Mouse (Mus musculus) midbrain, embryonic 11.5 days (tissue): Measurements from ENCODE around the gene Chst14. TPM values are rescaled to one million over a fixed set of nuclear protein-coding genes. Genes with fewer than 3 reads are reported as not detected.
A peak's percentile ranks its signal among the peaks of the same experiment; 100 is the strongest.

ENCODE experiments used
- ATAC-seq: fragments of 200-750 bp; cut with Nextera tagmentation; 2 replicates; pipeline ENCODE4 v1.8.0; 2017; ENCODE audit warnings: moderate TSS enrichment, moderate library complexity; ENCODE audit not compliant: low FRiP score
- DNase-seq: peaks from one replicate; pipeline ENCODE4 v3.0.0; 2015; ENCODE audit warnings: low spot score; ENCODE audit errors: missing footprints
- H3K27ac ChIP-seq: fragments of 300-500 bp; sonication (generic); 2 replicates; pipeline ENCODE4 v1.5.1; 2014; ENCODE audit warnings: low read depth, low read length
- H3K27me3 ChIP-seq: fragments of 300-500 bp; sonication (generic); 2 replicates; pipeline ENCODE4 v1.6.1; 2014; ENCODE audit warnings: mild to moderate bottlenecking, low read length, moderate library complexity, mixed read lengths; ENCODE audit not compliant: control insufficient read depth, insufficient read depth
- H3K36me3 ChIP-seq: fragments of 300-500 bp; sonication (generic); 2 replicates; pipeline ENCODE4 v1.6.1; 2014; ENCODE audit warnings: mild to moderate bottlenecking, low read length, moderate library complexity, mixed read lengths; ENCODE audit not compliant: control insufficient read depth, insufficient read depth
- H3K4me1 ChIP-seq: fragments of 300-500 bp; sonication (generic); 2 replicates; pipeline ENCODE4 v1.6.1; 2014; ENCODE audit warnings: low read length; ENCODE audit not compliant: control insufficient read depth, insufficient read depth
- H3K4me2 ChIP-seq: fragments of 300-500 bp; sonication (generic); 2 replicates; pipeline ENCODE4 v1.6.1; 2014; ENCODE audit warnings: mild to moderate bottlenecking, moderate library complexity
- H3K4me3 ChIP-seq: fragments of 300-500 bp; sonication (generic); 2 replicates; pipeline ENCODE4 v1.5.1; 2014; ENCODE audit warnings: low read depth, low read length
- H3K9ac ChIP-seq: fragments of 300-500 bp; sonication (generic); 2 replicates; pipeline ENCODE4 v1.6.1; 2014; ENCODE audit warnings: low read length
- H3K9me3 ChIP-seq: fragments of 300-500 bp; sonication (generic); 2 replicates; pipeline ENCODE4 v1.6.1; 2016; ENCODE audit warnings: low read length; ENCODE audit not compliant: control insufficient read depth
- WGBS: fragments of 180-500 bp; shearing (Covaris S2); extraction: QIAGEN DNeasy Blood & Tissue Kit; methylation state at CpG from one replicate; pipeline ENCODE4 v1.1.7; 2014; 5-methylcytosine and 5-hydroxymethylcytosine counted together
- polyA plus RNA-seq: library from polyadenylated mRNA; unstranded; fragments of >200 nt; fragmentation: Nextera tagmentation; extraction: Ambion mirVana; gene quantifications from 2 replicates; pipeline ENCODE4 v1.2.1, GENCODE M21; 2014

Chst14 gene
- polyA plus RNA-seq, 1 experiment from 2014 or later = 17.3 TPM

DNA sequence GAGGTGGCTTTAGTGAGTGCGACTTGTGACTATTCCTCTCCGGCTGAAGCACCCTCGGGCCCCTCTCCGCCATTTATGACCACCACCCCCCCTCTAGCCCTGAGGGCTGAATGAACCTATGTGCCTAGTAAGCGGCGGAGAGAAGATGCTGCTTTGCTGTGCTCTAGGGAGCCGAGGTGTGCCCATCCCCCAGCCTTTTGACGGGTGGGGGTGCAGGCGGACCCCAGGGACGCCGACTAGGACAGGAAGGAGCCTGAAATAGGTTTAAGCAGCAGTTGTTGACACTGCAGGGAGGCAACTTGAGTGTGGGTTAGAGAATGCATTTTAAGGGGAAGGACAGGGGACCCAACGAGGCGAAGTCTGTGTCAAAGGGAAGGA, 29.4 kb upstream of the Chst14 start:
- Histone ChIP-seq H3K9me3 (no peaks in the 10 kb centered on the region), H3K4me2 (peak overlapping the region; percentile 63), H3K27me3 (peaks cover 59% of the 10 kb centered on the region), H3K27ac (no peak overlapping the region), H3K4me1 (peaks cover 29% of the 10 kb centered on the region), H3K9ac (peak overlapping the region; percentile 38; the same call in 1 of the 2 replicates), H3K4me3 (peak overlapping the region; percentile 35), H3K36me3 (no peaks in the 10 kb centered on the region)
- ATAC-seq (no peak), DNase-seq (peak; percentile 90)
- WGBS = under 1% methylated on average over 13 of the region's 13 CpGs

GRCm38 (mm10) chr2:118897392-118897791, 28.9 kb upstream of the Chst14 start:
- no peak for ATAC-seq
- H3K27ac ChIP-seq = no peak overlapping the region

GRCm38 (mm10) chr2:118897808-118898207, 28.5 kb upstream of the Chst14 start:
- no peak overlapping the region for H3K27ac ChIP-seq
- peaks cover 59% of the 10 kb centered on the region for H3K27me3 ChIP-seq
- 0% methylated on average over 11 of the region's 11 CpGs for WGBS
- no peaks in the 10 kb centered on the region for H3K9me3 ChIP-seq
- no peak for DNase-seq
- H3K4me1 ChIP-seq = peaks cover 31% of the 10 kb centered on the region
- peak overlapping the region; percentile 12; the same call in 1 of the 2 replicates for H3K9ac ChIP-seq
- no peaks in the 10 kb centered on the region for H3K36me3 ChIP-seq
- no peak overlapping the region for H3K4me3 ChIP-seq
- no peak overlapping the region for H3K4me2 ChIP-seq
- no peak for ATAC-seq

More at GRCm38 (mm10) chr2:118897392-118897791, 28.9 kb upstream of the Chst14 start:
- H3K9ac ChIP-seq = no peak overlapping the region
- 1% methylated on average over 7 of the region's 7 CpGs for WGBS
- H3K4me2 ChIP-seq = 0 out of 2 replicates have a peak overlapping the region, but pooled peaks have one; percentile 63
- DNase-seq = peak; percentile 93
- H3K27me3 ChIP-seq = peaks cover 59% of the 10 kb centered on the region
- H3K4me3 ChIP-seq = no peak overlapping the region; the same call in 1 of the 2 replicates
- H3K36me3 ChIP-seq = no peaks in the 10 kb centered on the region
- peaks cover 29% of the 10 kb centered on the region for H3K4me1 ChIP-seq
- H3K9me3 ChIP-seq = no peaks in the 10 kb centered on the region

- DNase-seq (peak; percentile 90), ATAC-seq (no peak)
- 2% methylated on average over 4 of the region's 4 CpGs for WGBS
- H3K9me3 ChIP-seq = no peaks in the 10 kb centered on the region
- no peaks in the 10 kb centered on the region for H3K36me3 ChIP-seq
- H3K4me1 ChIP-seq = peaks cover 38% of the 10 kb centered on the region
- H3K27me3 ChIP-seq = peaks cover 59% of the 10 kb centered on the region
- H3K4me3 ChIP-seq = no peak overlapping the region
- H3K4me2 ChIP-seq = no peak overlapping the region
- no peak overlapping the region for H3K27ac ChIP-seq
- no peak overlapping the region for H3K9ac ChIP-seq
Measured at GRCm38 (mm10) chr2:118898771-118899170, 27.5 kb upstream of the Chst14 start.

- ATAC-seq = no peak
- 12% methylated on average over 7 of the region's 7 CpGs for WGBS
- H3K4me3 ChIP-seq = no peak overlapping the region
- peak; percentile 88 for DNase-seq
- no peak overlapping the region for H3K9ac ChIP-seq
- H3K4me2 ChIP-seq = no peak overlapping the region
- no peak overlapping the region for H3K27ac ChIP-seq
- peaks cover 38% of the 10 kb centered on the region for H3K4me1 ChIP-seq
- H3K27me3 ChIP-seq = peaks cover 59% of the 10 kb centered on the region
- no peaks in the 10 kb centered on the region for H3K36me3 ChIP-seq
- H3K9me3 ChIP-seq = no peaks in the 10 kb centered on the region
Measured at GRCm38 (mm10) chr2:118899306-118899705, 27.0 kb upstream of the Chst14 start.

GRCm38 (mm10) chr2:118899981-118900825, 26.1 kb upstream of the Chst14 start, which contains the start of gene Bahd1:
Gene Bahd1 (plus strand): TSS chr2:118900377.
- DNase-seq (peak; percentile 95), ATAC-seq (no peak)
- Histone ChIP-seq H3K4me3 (peak within 1 kb of the TSS; percentile 97), H3K27me3 (peaks cover 51% of the 10 kb centered on the region), H3K36me3 (no peaks in the 10 kb centered on the region), H3K4me2 (peak within 1 kb of the TSS; percentile 95), H3K9me3 (no peaks in the 10 kb centered on the region), H3K9ac (peak within 1 kb of the TSS; percentile 83), H3K4me1 (peaks cover 38% of the 10 kb centered on the region), H3K27ac (no peak within 1 kb of the TSS)
- under 1% methylated on average over 32 of the region's 32 CpGs for WGBS

- Histone ChIP-seq H3K4me2 (peak overlapping the region; percentile 95), H3K27me3 (peaks cover 45% of the 10 kb centered on the region), H3K4me3 (peak overlapping the region; percentile 97), H3K9me3 (no peaks in the 10 kb centered on the region), H3K27ac (no peak overlapping the region), H3K4me1 (peaks cover 38% of the 10 kb centered on the region), H3K36me3 (no peaks in the 10 kb centered on the region), H3K9ac (peak overlapping the region; percentile 83)
- under 1% methylated on average over 11 of the region's 11 CpGs for whole genome bisulfite sequencing
- ATAC-seq (no peak), DNase-seq (peak; percentile 93)
Measured at GRCm38 (mm10) chr2:118900826-118901140, 25.5 kb upstream of the Chst14 start.

DNA sequence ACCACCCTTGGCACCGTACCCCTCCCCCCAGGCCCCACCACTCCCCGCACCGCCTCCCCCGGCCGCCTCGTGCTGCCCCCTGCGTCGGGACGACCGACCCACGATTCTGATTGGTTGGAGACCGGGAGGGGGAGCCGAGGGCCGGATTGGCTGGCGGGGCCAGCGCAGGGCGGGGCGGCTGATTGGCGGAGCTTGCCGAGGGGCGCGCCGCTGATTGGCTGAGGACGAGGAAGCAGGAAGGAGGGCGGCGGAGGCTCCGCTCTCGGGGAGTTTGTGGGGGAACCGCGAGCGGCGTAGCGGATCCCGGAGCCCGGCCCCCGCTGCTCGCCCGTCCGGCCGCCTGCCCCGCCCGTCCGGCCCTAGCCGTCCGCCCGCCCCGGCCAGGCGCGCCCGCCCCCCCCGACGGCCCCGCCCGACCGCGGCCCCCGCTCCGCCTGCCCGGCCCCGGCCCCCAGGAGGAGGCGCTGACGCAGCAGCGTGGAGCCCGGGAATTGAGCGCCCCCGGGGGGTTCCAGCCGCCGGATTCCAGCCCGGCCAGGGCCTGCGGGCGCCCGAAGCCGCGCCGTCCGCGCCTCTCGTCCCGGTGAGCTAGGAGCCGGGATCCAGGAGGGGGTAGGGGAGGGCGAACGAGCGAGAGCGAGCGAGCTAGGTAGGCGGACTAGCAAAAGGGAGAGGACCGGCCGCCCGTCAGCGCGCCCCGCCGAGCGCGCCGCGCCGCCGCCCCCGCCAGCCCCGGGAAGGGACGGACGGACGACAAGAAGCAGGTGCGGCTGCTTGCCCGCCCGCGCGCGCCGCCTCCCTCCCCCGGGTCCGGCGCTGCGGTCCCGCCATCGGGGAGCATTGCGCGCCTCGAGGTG, 24.9 kb upstream of the Chst14 start:
- Histone ChIP-seq H3K4me1 (peaks cover 35% of the 10 kb centered on the region), H3K4me2 (peak overlapping the region; percentile 95), H3K36me3 (no peaks in the 10 kb centered on the region), H3K4me3 (peak overlapping the region; percentile 97), H3K9ac (peak overlapping the region; percentile 83), H3K27me3 (peaks cover 39% of the 10 kb centered on the region), H3K27ac (peak overlapping the region; percentile 74), H3K9me3 (no peaks in the 10 kb centered on the region)
- WGBS = under 1% methylated on average over 96 of the region's 120 CpGs
- DNase-seq (peak; percentile 98), ATAC-seq (peak; percentile 92)
